Mouse (Mus musculus): Measurements from ENCODE around the gene Tnfsfm13. TPM values are rescaled to one million over a fixed set of nuclear protein-coding genes. Genes with fewer than 3 reads are reported as not detected.
A peak's percentile ranks its signal among the peaks of the same experiment; 100 is the strongest.

The Tnfsfm13 gene
- total and polyA plus RNA-seq, 3 experiments: 0.08 TPM; not detected in 2

DNA sequence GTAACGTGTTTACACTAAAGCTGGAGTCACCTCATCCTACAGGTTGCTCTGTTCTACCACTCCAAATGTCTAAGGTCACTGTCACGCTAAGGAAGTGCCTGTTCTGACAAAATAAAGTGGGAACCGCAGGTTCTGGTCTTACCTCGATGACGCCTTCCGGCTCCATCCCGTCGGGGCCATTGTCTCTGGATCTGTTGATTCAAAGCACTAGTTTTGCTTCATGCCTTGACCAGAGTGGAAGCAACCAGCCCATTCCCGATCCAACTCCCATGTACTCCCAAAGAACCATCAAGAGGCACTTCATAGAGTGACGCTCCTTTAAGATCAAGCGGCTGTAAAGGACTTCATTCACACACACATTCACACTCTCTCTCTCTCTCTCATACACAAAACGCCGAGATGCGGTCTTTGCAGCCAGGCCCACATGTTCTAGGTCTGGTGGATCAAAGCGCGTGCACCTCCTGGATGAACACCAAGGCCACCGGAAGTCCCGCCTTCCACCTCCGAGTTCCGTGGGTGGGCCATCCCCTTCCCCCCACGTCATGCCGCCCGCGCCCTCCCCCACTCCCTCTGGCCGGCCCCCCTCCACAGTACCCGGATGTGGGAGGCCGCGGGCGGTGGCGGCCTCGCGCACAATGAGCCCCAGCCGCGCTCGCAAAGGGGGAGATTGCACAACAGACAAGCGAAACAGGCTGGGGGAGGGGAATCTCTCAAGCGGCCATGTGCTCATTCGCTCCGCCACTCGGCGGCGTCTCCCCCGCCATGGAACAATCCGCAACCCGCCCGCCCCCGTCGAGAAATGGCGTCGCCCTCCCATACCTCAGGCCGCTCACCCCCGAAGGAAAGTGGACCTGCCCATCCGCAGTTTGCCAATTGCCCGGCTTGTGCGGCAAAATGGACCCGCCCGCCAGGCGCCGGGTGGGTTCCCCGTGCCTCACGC lies 24.8 kb downstream of the Tnfsfm13 start:
- in situ Hi-C loops (cut with MboI; ENCODE audit: low pct_ligation_motif_present, low pct_unique_long_range_greater_than_20kb, low sequenced_read_pairs): no loop called here
- peak overlapping the region; percentile 74 to 94 (median 75) for H3K4me3 ChIP-seq (replicated peaks in 1 of 3; ENCODE audit: low read depth in 2 of 3, low read length in 2 of 3, poor library complexity in 1 of 3)
- dilution Hi-C loops (cut with MboI; ENCODE audit: extremely low pct_ligation_motif_present, extremely low pct_unique_long_range_greater_than_20kb, low sequenced_read_pairs): no loop called here
- H3K4me1 ChIP-seq (ENCODE audit: control insufficient read depth in 1 of 2, insufficient read depth in 2 of 2): peaks cover 14 to 59% of the 10 kb centered on the region in 2 experiments; a peak in 3 of 4 replicates
- H3K27ac ChIP-seq (ENCODE audit: insufficient read depth, low read depth): peak overlapping the region; percentile 88
- peaks cover 57% of the 10 kb centered on the region for H3K79me2 ChIP-seq (replicated peaks; ENCODE audit: control insufficient read depth, extremely low read depth, insufficient read depth, poor library complexity, severe bottlenecking)
- no peaks in the 10 kb centered on the region for H3K9me3 ChIP-seq (replicated peaks; ENCODE audit: low read length)
- peak overlapping the region; percentile 99 for H3K9ac ChIP-seq (ENCODE audit: insufficient read depth, low read depth)
- no peak for TF ChIP-seq JUND (conservative IDR thresholded peaks at IDR 0.05; ENCODE audit: low read depth, low read length)
- TF ChIP-seq CHD2 (IDR thresholded peaks at IDR 0.05; ENCODE audit: low read length): peak; percentile 96
- TF ChIP-seq NELFE (IDR thresholded peaks at IDR 0.05; ENCODE audit: low read depth, low read length): peak; percentile 64; the same call in 1 of the 2 replicates
- TF ChIP-seq MAZ (IDR thresholded peaks at IDR 0.05; ENCODE audit: low read depth, low read length): peak; percentile 99
- TF ChIP-seq RAD21 (IDR thresholded peaks at IDR 0.05; ENCODE audit: low read depth, low read length): no peak
- TF ChIP-seq UBTF (IDR thresholded peaks at IDR 0.05; ENCODE audit: low read depth, low read length): peak; percentile 79
- TF ChIP-seq RCOR1 (conservative IDR thresholded peaks at IDR 0.05; ENCODE audit: low read depth, low read length): peak; percentile 60; the same call in 1 of the 2 replicates
- TF ChIP-seq MAFK (IDR thresholded peaks at IDR 0.05; ENCODE audit: insufficient replicate concordance, low read length): no peak
- TF ChIP-seq MXI1 (IDR thresholded peaks at IDR 0.05; ENCODE audit: low read depth, low read length): peak; percentile 98
- peak; percentile 56 for TF ChIP-seq ETS1 (conservative IDR thresholded peaks at IDR 0.05; ENCODE audit: low read depth, low read length)
- no peak for TF ChIP-seq ZKSCAN1 (IDR thresholded peaks at IDR 0.05; ENCODE audit: borderline replicate concordance, low read depth, low read length)
- peak; percentile 96 for TF ChIP-seq MAX (IDR thresholded peaks at IDR 0.05; ENCODE audit: low read length)
- peak; percentile 77 for TF ChIP-seq MEF2A (IDR thresholded peaks at IDR 0.05; ENCODE audit: borderline replicate concordance, low read depth, low read length)
- TF ChIP-seq SMC3 (IDR thresholded peaks at IDR 0.05; ENCODE audit: low read depth, low read length): no peak
- no peak for TF ChIP-seq CTCF (conservative IDR thresholded peaks at IDR 0.05 in 1 of 2, IDR thresholded peaks at IDR 0.05 in 1 of 2; ENCODE audit: low read depth in 2 of 2, low read length in 2 of 2)
- TF ChIP-seq KAT2A (IDR thresholded peaks at IDR 0.05; ENCODE audit: insufficient replicate concordance, low read length): peak; percentile 68; the same call in 1 of the 2 replicates
- peak; percentile 75 for TF ChIP-seq POLR2A (IDR thresholded peaks at IDR 0.05; ENCODE audit: low read depth, low read length)
- TF ChIP-seq CHD1 (IDR thresholded peaks at IDR 0.05; ENCODE audit: low read depth, low read length): no peak; the same call in 1 of the 2 replicates
- TF ChIP-seq PAX5 (IDR thresholded peaks at IDR 0.05; ENCODE audit: low read length): no peak
- peak; percentile 96 for TF ChIP-seq MYC (IDR thresholded peaks at IDR 0.05; ENCODE audit: low read depth, low read length)
- no peak for TF ChIP-seq JUN (IDR thresholded peaks at IDR 0.05; ENCODE audit: insufficient read depth, low read depth, low read length)
- peak; percentile 92 for TF ChIP-seq ELF1 (IDR thresholded peaks at IDR 0.05; ENCODE audit: low read depth, low read length)
- TF ChIP-seq BHLHE40 (IDR thresholded peaks at IDR 0.05; ENCODE audit: low read depth, low read length): peak; percentile 66; the same call in 1 of the 2 replicates
- no peak for TF ChIP-seq ZC3H11A (IDR thresholded peaks at IDR 0.05; ENCODE audit: low read depth, low read length)
- TF ChIP-seq TBP (conservative IDR thresholded peaks at IDR 0.05; ENCODE audit: low read depth, low read length): no peak
- peak; percentile 62 for TF ChIP-seq NRF1 (IDR thresholded peaks at IDR 0.05; ENCODE audit: low read depth, low read length)
- peak; percentile 98 for TF ChIP-seq SIN3A (IDR thresholded peaks at IDR 0.05; ENCODE audit: low read length)
- TF ChIP-seq ZNF384 (IDR thresholded peaks at IDR 0.05; ENCODE audit: low read depth, low read length): no peak
- no peak for TF ChIP-seq E2F4 (IDR thresholded peaks at IDR 0.05; ENCODE audit: insufficient replicate concordance, low read depth, low read length)
- no peak; the same call in 1 of the 2 replicates for TF ChIP-seq POLR2AphosphoS2 (IDR thresholded peaks at IDR 0.05; ENCODE audit: low read depth, low read length)
- peak; percentile 86 for TF ChIP-seq HCFC1 (IDR thresholded peaks at IDR 0.05; ENCODE audit: low read depth, low read length)
- TF ChIP-seq GABPA (IDR thresholded peaks at IDR 0.05; ENCODE audit: insufficient replicate concordance, low read depth, low read length): no peak
- TF ChIP-seq USF1 (IDR thresholded peaks at IDR 0.05; ENCODE audit: low read depth, low read length): no peak; the same call in 1 of the 2 replicates
- TF ChIP-seq USF2 (conservative IDR thresholded peaks at IDR 0.05; ENCODE audit: low read depth, low read length): no peak
- TF ChIP-seq EP300 (IDR thresholded peaks at IDR 0.05; ENCODE audit: low read length): no peak
- TF ChIP-seq ZMIZ1 (IDR thresholded peaks at IDR 0.05; ENCODE audit: low read depth, low read length): peak; percentile 78
- peak; percentile 92 for TF ChIP-seq IRF4 (IDR thresholded peaks at IDR 0.05; ENCODE audit: low read depth, low read length)
- peak; percentile 89 for TF ChIP-seq TCF12 (IDR thresholded peaks at IDR 0.05; ENCODE audit: low read depth, low read length)
- DNase-seq (ENCODE audit: extremely low read depth): peak; percentile 96
- H3K4me2 ChIP-seq (ENCODE audit: insufficient read depth, low read depth, poor library complexity, severe bottlenecking): peak overlapping the region; percentile 88
- H3K36me3 ChIP-seq (replicated peaks in 1 of 2; ENCODE audit: control insufficient read depth in 1 of 2, insufficient read depth in 1 of 2, low read length in 1 of 2): peaks cover 67 to 80% of the 10 kb centered on the region in 2 experiments
- no peaks in the 10 kb centered on the region for H3K27me3 ChIP-seq (replicated peaks)

Data from CH12.LX (cell line).